Mouse (Mus musculus) lung, adult 2 months (tissue): ENCODE data around the gene Slc9a7.

Source experiments
- CTCF ChIP-seq: fragments of 200-500 bp; IDR thresholded peaks from 2 replicates; pipeline ENCODE4 v1.5.1; 2011; ENCODE audit warnings: mild to moderate bottlenecking, low read length, control low read depth; ENCODE audit not compliant: insufficient read depth
- POLR2A ChIP-seq: fragments of 200-500 bp; IDR thresholded peaks from 2 replicates; pipeline ENCODE4 v1.6.1; 2011; ENCODE audit warnings: low read depth, mild to moderate bottlenecking, control low read depth, low read length, borderline replicate concordance; ENCODE audit errors: extremely low read depth

DNA sequence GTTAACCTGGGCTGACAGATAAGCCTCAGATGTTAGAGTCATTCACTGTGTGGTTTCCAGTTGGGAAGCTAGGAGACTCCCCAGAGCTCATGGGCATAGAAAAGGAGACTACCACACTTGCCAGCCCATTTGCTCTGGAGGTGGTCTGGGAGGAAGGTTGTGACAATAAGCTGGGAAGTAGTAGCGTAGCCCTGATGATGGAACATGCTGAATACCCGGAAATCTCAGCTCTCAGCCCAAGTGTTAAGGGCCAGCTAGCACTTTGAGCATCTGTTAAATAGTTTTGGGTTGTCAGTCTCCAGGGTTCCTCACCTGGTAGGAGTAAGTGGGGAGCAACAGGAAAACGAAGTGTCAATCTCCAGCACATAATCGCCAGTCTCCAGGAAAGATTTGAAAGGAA lies 221.4 kb downstream of the Slc9a7 start:
- TF ChIP-seq CTCF (no peak), POLR2A (no peak)
